Mouse (Mus musculus): ENCODE data around the gene Dnase1. TPM values are rescaled to one million over a fixed set of nuclear protein-coding genes. Genes with fewer than 3 reads are reported as not detected.
A peak's percentile ranks its signal among the peaks of the same experiment; 100 is the strongest.
"Not testable (repeated sequence)": the region's sequence is repeated elsewhere in the genome, so short reads cannot be mapped to it uniquely, and the experiment has no call there.

The Dnase1 gene
- total RNA-seq, 2 experiments from 2014 or later, result not detected

- intact Hi-C loops (cut with DNase I), result no loop called here
- no peak for DNase-seq (ENCODE audit: low spot score in 2 of 2)
Measured at GRCm38 (mm10) chr16:4040206-4040605, 3.5 kb downstream of the Dnase1 start.

DNA sequence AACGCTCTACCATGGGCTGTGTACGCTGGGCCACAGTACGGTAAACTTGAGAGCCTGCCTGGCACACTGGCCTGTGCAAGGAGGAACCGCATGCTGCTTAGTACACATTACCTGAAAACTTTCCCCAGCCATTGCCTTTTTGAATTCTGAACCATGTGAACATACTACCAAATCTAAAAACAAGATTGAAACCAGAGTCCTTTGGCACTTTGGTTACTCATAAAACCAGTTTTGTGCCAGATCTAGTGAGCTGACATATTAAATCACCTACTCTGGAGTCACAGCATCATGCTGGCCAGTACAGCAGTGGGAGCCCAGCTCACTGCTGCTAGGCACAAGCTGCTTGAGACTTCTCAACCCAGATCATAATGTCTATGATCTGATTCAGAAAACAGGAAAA, 4.9 kb downstream of the Dnase1 start:
- intact Hi-C loops (cut with DNase I), result no loop called here
- no peak for DNase-seq (ENCODE audit: low spot score in 2 of 2)

DNA sequence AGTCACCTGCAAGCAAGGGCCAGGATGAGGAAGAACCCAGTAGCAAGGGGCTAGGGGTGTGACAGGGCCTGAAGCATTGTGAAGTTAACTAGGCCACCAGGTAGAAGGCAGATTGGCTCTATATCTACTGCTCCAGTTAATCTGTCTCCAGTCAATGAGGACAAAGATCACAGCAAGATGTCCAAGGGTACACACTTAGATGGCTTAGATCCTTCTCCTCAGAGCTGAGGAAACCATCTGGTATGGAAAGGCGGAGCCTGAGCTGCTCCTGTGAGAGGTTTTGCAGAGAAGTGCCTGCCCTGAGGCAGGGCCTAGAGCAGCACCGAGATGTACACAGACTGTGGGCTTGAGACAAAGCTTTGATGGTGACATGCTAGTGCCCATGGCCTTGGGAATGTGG, 7.4 kb downstream of the Dnase1 start:
- intact Hi-C loops (cut with DNase I), result no loop called here
- no peak for DNase-seq (ENCODE audit: low spot score in 2 of 2)

DNA sequence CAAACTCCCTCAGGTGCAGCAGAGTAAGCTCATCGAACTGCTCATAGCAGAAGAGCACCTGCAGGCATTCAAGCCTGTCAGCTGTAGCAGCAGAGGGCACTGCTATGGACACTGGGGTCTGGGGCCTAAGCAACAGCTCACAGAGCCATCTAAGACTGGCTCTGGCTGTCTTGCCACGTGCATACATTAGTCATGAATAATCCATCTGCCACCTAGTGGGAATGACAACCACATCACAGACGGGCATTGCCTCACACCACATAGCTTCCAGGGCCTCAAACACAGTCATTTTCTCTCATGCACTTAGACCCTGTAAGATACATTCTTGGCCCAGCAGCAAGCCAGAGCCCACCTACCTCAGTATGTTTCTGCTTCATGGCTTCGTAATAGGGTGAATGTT, 8.8 kb downstream of the Dnase1 start:
- intact Hi-C loops (cut with DNase I), result no loop called here
- DNase-seq (ENCODE audit: low spot score in 2 of 2), result peak in 1 of 2 experiments; percentile 17

DNA sequence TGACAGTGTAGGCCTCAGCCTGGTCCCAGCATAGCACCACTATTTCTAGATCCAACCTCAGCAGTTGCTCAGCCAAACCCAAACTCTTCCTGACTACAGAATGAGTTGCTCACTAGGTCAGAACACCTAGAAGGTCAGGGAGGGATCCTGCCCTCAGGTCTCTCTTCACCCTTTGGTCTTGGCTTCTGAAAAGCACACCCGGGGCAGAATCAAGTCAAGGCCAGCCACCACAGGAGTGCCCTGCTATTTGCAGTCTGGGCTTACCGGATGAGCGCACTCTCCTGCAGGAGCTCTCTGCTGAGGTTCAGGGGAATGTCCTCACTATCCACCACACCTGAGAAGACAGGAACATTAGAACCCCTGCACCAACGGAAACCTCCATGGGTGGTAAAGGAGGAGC, 15.9 kb downstream of the Dnase1 start:
- intact Hi-C loops (cut with DNase I), result no loop called here
- DNase-seq (ENCODE audit: low spot score in 2 of 2), result no peak

DNA sequence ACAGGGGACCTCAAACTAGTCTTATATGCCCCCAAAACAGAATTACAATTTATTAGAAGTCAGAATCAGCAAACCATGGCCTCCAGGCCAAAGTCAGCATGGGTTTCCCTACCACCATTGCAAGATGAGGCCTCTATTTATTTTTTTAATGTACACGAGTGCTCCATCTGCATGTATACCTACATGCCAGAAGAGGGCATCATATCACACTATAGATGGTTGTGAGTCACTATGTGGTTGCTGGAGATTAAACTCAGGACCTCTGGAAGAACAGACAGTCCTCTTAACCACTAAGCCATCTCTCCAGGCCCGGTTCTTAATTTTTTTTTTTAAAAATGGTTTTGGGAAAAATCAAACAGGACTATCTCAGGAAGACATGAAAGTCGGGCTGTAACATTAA, 17.1 kb downstream of the Dnase1 start:
- intact Hi-C loops (cut with DNase I), result no loop called here
- DNase-seq (ENCODE audit: low spot score in 2 of 2), result no peak

DNA sequence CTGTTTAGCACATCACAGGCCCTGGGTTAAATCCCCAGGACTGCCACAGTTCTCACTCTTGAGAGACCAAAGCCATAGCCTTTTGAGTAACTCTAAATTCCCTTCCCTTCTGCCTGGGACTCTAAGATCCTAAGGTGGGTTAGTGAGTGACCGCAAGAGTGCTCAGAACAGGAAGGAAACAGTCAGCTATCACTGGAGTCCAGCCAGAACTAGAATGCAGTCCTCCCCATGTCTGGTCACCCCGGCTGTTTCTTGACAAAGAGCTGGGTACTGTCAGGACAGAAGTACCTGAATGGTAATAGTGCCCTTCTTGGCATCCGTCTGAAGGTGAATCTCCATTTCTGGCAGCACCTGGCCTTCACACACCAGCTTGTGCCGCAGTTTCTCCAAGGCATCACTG, 28.2 kb downstream of the Dnase1 start:
- intact Hi-C loops (cut with DNase I), result loop anchor here (5.0 kb wide), 2 partner anchors 202 to 222 kb away; no protein-coding TSS in a partner anchor
- no peak for DNase-seq (ENCODE audit: low spot score in 2 of 2)

GRCm38 (mm10) chr16:4068588-4068987, 31.8 kb downstream of the Dnase1 start:
- DNase-seq (ENCODE audit: low spot score in 2 of 2), result peak; percentile 44 to 54
- intact Hi-C loops (cut with DNase I), result loop anchor here (5.0 kb wide), 2 partner anchors 199 to 219 kb away; no protein-coding TSS in a partner anchor

- intact Hi-C loops (cut with DNase I), result no loop called here
- no peak for DNase-seq (ENCODE audit: low spot score in 2 of 2)
Measured at GRCm38 (mm10) chr16:4074297-4074696, 37.6 kb downstream of the Dnase1 start.

- intact Hi-C loops (cut with DNase I), result loop anchor here (5.0 kb wide), 1 partner anchor 137 kb away; the partner anchor contains the start of gene Crebbp
- DNase-seq (ENCODE audit: low spot score in 2 of 2), result no peak
Measured at GRCm38 (mm10) chr16:4074836-4075235, 38.1 kb downstream of the Dnase1 start.

- intact Hi-C loops (cut with DNase I), result loop anchor here (5.0 kb wide), 1 partner anchor 135 kb away; the partner anchor contains the start of gene Crebbp
- peak; percentile 94 to 95 for DNase-seq (ENCODE audit: low spot score in 2 of 2)
Measured at GRCm38 (mm10) chr16:4077384-4078061, 40.8 kb downstream of the Dnase1 start, which contains the start of gene Trap1. TSS of gene Trap1 (minus strand) at chr16:4077827.

GRCm38 (mm10) chr16:4078302-4078701, 41.6 kb downstream of the Dnase1 start:
- intact Hi-C loops (cut with DNase I), result loop anchor here (5.0 kb wide), 1 partner anchor 134 kb away; the partner anchor contains the start of gene Crebbp

DNA sequence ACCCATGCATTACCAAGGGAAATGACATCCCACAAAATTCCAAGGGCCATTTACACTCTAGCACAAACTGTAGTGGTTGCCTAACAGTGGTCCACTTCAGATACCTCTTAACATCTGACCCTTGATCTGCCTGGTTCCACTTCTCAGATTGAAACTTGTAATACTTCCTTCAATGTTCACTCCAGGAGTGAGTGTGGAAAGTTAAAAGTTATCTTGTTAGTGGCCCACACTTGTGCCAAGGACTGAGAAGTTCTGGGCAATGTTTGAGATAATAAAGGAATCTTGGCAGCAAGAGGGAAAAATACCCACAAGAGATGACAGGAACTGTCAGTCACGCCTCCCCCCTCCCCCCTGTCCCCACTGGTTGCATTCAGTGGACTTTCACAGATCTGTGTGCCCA, 42.9 kb downstream of the Dnase1 start:
- DNase-seq (ENCODE audit: low spot score in 2 of 2), result no peak
- intact Hi-C loops (cut with DNase I), result loop anchor here (5.0 kb wide), 1 partner anchor 133 kb away; the partner anchor contains the start of gene Crebbp

More at GRCm38 (mm10) chr16:4078302-4078701, 41.6 kb downstream of the Dnase1 start:
- not testable (repeated sequence) for DNase-seq (ENCODE audit: low spot score in 2 of 2)

DNA sequence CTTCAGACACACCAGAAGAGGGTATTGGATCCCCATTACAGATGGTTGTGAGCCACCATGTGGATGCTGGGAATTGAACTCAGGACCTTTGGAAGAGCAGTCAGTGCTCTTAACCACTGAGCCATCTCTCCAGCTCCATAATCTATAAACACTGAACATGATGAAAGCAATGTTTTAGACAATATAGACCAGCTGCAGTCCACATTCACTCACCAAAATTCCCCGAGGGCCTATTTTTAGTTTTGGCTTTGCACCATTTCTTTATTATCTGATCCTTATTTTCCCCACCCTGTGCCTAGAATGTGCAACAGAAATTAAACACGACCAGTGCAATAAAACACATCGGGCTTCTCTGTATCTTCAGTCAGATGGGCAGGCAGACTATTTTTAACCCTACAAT, 43.7 kb downstream of the Dnase1 start:
- intact Hi-C loops (cut with DNase I); DNase-seq (ENCODE audit: low spot score in 2 of 2): not testable (repeated sequence)

- intact Hi-C loops (cut with DNase I), result no loop called here
- DNase-seq (ENCODE audit: low spot score in 2 of 2), result no peak
Measured at GRCm38 (mm10) chr16:4085051-4085450, 48.3 kb downstream of the Dnase1 start.

- intact Hi-C loops (cut with DNase I), result no loop called here
- no peak for DNase-seq (ENCODE audit: low spot score in 2 of 2)
Measured at GRCm38 (mm10) chr16:4085851-4086387, 49.2 kb downstream of the Dnase1 start.

GRCm38 (mm10) chr16:4087214-4087913, 50.6 kb downstream of the Dnase1 start:
- intact Hi-C loops (cut with DNase I), result no loop called here
- no peak for DNase-seq (ENCODE audit: low spot score in 2 of 2)
